Mouse (Mus musculus) testis, adult 2 months (tissue): ENCODE measurements at regions not wholly inside any gene's neighbourhood (a gene's known extent, or its start where the extent isn't known, plus 50 kb on each side); places are given as distances from the start of the nearest gene placed in this dataset.

Experiments
- CTCF ChIP-seq: fragments of 200-500 bp; IDR thresholded peaks from 2 replicates; pipeline ENCODE4 v1.5.1; 2012; ENCODE audit warnings: low read depth, mild to moderate bottlenecking, inconsistent platforms, low read length, moderate library complexity; ENCODE audit not compliant: control insufficient read depth, insufficient read depth, insufficient replicate concordance
- POLR2A ChIP-seq: fragments of 200-500 bp; IDR thresholded peaks from 2 replicates; pipeline ENCODE4 v1.6.1; 2012; ENCODE audit warnings: low read depth, mild to moderate bottlenecking, inconsistent platforms, low read length, moderate library complexity; ENCODE audit not compliant: control insufficient read depth

- no peak for TF ChIP-seq CTCF
- TF ChIP-seq POLR2A, result no peak
Observed at GRCm38 (mm10) chr4:56393793-56394192, 346.1 kb upstream of the Gm26657 start.
